23 mouse cellular contexts compared by ENCODE assay signal in genomic region chr9:114506564-114506963, GRCm38 (mm10). TPM values are rescaled to one million over a fixed set of nuclear protein-coding genes. Genes with fewer than 3 reads are reported as not detected.
"Had no signal": no experiment of that assay in that cellular context is flagged by ENCODE, and none has a peak within 500 bp of the region (broad histone marks: within the 10 kb centered on the region; RNA-seq: fewer than 3 reads in every experiment).

No protein-coding gene starts in this region.

- H3K4me2 ChIP-seq: neural tube, embryonic 13.5 days; neural tube, embryonic 15.5 days; stomach, embryonic 15.5 days had no signal

- H3K27me3 ChIP-seq: neural tube, embryonic 13.5 days; neural tube, embryonic 15.5 days; stomach, embryonic 15.5 days had no signal

- H3K9me3 ChIP-seq: stomach, embryonic 15.5 days had no signal

- H3K36me3 ChIP-seq: neural tube, embryonic 15.5 days had no signal

- H3K4me1 ChIP-seq: neural tube, embryonic 13.5 days; neural tube, embryonic 15.5 days; stomach, embryonic 15.5 days had no signal

- H3K4me3 ChIP-seq: neural tube, embryonic 13.5 days; neural tube, embryonic 15.5 days; stomach, embryonic 15.5 days had no signal

- DNase-seq: retina, postnatal 1 day; right cerebral cortex, adult 18-20 months; right cerebral cortex, postnatal 14 days; right cerebral cortex, postnatal 25 days; right cerebral cortex, postnatal 4 days; spleen, adult 18-20 months; thymus, adult 18-20 months; thymus, adult 2 months; thymus, postnatal 14 days; thymus, postnatal 25 days; thymus, postnatal 36 days; thymus, postnatal 4 days had no signal

- H3K27ac ChIP-seq: neural tube, embryonic 13.5 days; neural tube, embryonic 15.5 days; stomach, embryonic 15.5 days; stomach, postnatal 0 days had no signal

- H3K9ac ChIP-seq: neural tube, embryonic 13.5 days; neural tube, embryonic 15.5 days; stomach, embryonic 15.5 days had no signal

RNA-seq across cellular contexts. Expression of gene Ccr4, which starts 1.8 kb away (rescaled TPM):
- polyA plus RNA-seq: neural tube, embryonic 13.5 days; neural tube, embryonic 14.5 days; neural tube, embryonic 15.5 days; stomach, embryonic 14.5 days; stomach, postnatal 0 days had no signal

RNA-seq across cellular contexts. Expression of gene C130032M10Rik, which starts 8.9 kb away (rescaled TPM):
- polyA plus RNA-seq: neural tube, embryonic 13.5 days; neural tube, embryonic 14.5 days; neural tube, embryonic 15.5 days; small intestine, adult 2 months; spleen, adult 2 months; stomach, embryonic 14.5 days; stomach, postnatal 0 days; testis, adult 2 months; thymus, adult 2 months; thymus, postnatal 0 days; urinary bladder, adult 2 months had no signal

RNA-seq across cellular contexts. Expression of gene Trim71, which starts 57.6 kb away (rescaled TPM):
- polyA plus RNA-seq: small intestine, adult 2 months; thymus, adult 2 months had no signal
